Mouse (Mus musculus): ENCODE results near the gene Polr2c.

Polr2c gene

GRCm38 (mm10) chr8:94880742-94881141 is 23.5 kb downstream of the Polr2c start:
- DNase-seq (ENCODE audit: low spot score) = no peak

GRCm38 (mm10) chr8:94888383-94889036 is 31.3 kb downstream of the Polr2c start:
- no peak for DNase-seq (ENCODE audit: low spot score)

GRCm38 (mm10) chr8:94892917-94893316 is 35.7 kb downstream of the Polr2c start:
- DNase-seq (ENCODE audit: low spot score) = no peak

- DNase-seq (ENCODE audit: low spot score) = no peak
Observed at GRCm38 (mm10) chr8:94899262-94899661, 42.0 kb downstream of the Polr2c start.

- DNase-seq (ENCODE audit: low spot score) = no peak
Observed at GRCm38 (mm10) chr8:94900617-94901016, 43.4 kb downstream of the Polr2c start.

GRCm38 (mm10) chr8:94901031-94901430 is 43.8 kb downstream of the Polr2c start:
- no peak for DNase-seq (ENCODE audit: low spot score)

- DNase-seq (ENCODE audit: low spot score) = no peak
Observed at GRCm38 (mm10) chr8:94903709-94904108, 46.5 kb downstream of the Polr2c start.

- peak; percentile 83 for DNase-seq (ENCODE audit: low spot score)
Observed at GRCm38 (mm10) chr8:94904450-94905175, 47.4 kb downstream of the Polr2c start.

GRCm38 (mm10) chr8:94907591-94908300 is 50.5 kb downstream of the Polr2c start:
- no peak for DNase-seq (ENCODE audit: low spot score)

GRCm38 (mm10) chr8:94908847-94909246 is 51.6 kb downstream of the Polr2c start:
- peak; percentile 77 for DNase-seq (ENCODE audit: low spot score)

GRCm38 (mm10) chr8:94913061-94913660 is 55.9 kb downstream of the Polr2c start:
- peak; percentile 36 for DNase-seq (ENCODE audit: low spot score)

GRCm38 (mm10) chr8:94914256-94914655 is 57.0 kb downstream of the Polr2c start:
- no peak for DNase-seq (ENCODE audit: low spot score)

GRCm38 (mm10) chr8:94914701-94915101 is 57.5 kb downstream of the Polr2c start:
- DNase-seq (ENCODE audit: low spot score) = no peak

- no peak for DNase-seq (ENCODE audit: low spot score)
Observed at GRCm38 (mm10) chr8:94916311-94916959, 59.2 kb downstream of the Polr2c start.

GRCm38 (mm10) chr8:94916960-94917324 is 59.7 kb downstream of the Polr2c start:
- no peak for DNase-seq (ENCODE audit: low spot score)

GRCm38 (mm10) chr8:94917352-94917751 is 60.1 kb downstream of the Polr2c start:
- DNase-seq (ENCODE audit: low spot score) = peak; percentile 92

GRCm38 (mm10) chr8:94917851-94918495 is 60.7 kb downstream of the Polr2c start, which contains the start of gene Ccdc102a:
TSS of gene Ccdc102a (minus strand) at chr8:94918098.
- DNase-seq (ENCODE audit: low spot score) = peak; percentile 62

- DNase-seq (ENCODE audit: low spot score) = no peak
Observed at GRCm38 (mm10) chr8:94919256-94919655, 62.0 kb downstream of the Polr2c start.

GRCm38 (mm10) chr8:94922176-94922575 is 64.9 kb downstream of the Polr2c start:
- no peak for DNase-seq (ENCODE audit: low spot score)

GRCm38 (mm10) chr8:94922602-94923001 is 65.4 kb downstream of the Polr2c start:
- no peak for DNase-seq (ENCODE audit: low spot score)

All from ovary, postnatal 14 days (tissue).